Mouse (Mus musculus): Measurements from ENCODE around the gene Tmem136. TPM values are rescaled to one million over a fixed set of nuclear protein-coding genes. Genes with fewer than 3 reads are reported as not detected.
A peak's percentile ranks its signal among the peaks of the same experiment; 100 is the strongest.

Gene Tmem136
- polyA plus RNA-seq, 1 experiment: 0.80 TPM

- H3K36me3 ChIP-seq (ENCODE audit: control insufficient read depth, insufficient read depth, low read length): no peaks in the 10 kb centered on the region
- no peak overlapping the region for H3K4me3 ChIP-seq (ENCODE audit: control insufficient read depth, low read depth, low read length)
- no peaks in the 10 kb centered on the region for H3K27me3 ChIP-seq (ENCODE audit: control insufficient read depth, insufficient read depth, low read length)
- H3K4me1 ChIP-seq (ENCODE audit: control insufficient read depth, insufficient read depth, low read length): no peaks in the 10 kb centered on the region; the same call in 1 of the 2 replicates
- TF ChIP-seq POLR2A (IDR thresholded peaks at IDR 0.05; ENCODE audit: control insufficient read depth, low read depth, low read length): no peak
- TF ChIP-seq CTCF (IDR thresholded peaks at IDR 0.05; ENCODE audit: control insufficient read depth, insufficient read depth, insufficient replicate concordance, low read depth, low read length): no peak
- no peak overlapping the region for H3K27ac ChIP-seq (ENCODE audit: control insufficient read depth, insufficient read depth, low read depth, low read length)
Observed at GRCm38 (mm10) chr9:43144206-43144810, 27.9 kb upstream of the Tmem136 start.

GRCm38 (mm10) chr9:43141839-43142238 is 25.5 kb upstream of the Tmem136 start:
- H3K4me1 ChIP-seq (ENCODE audit: control insufficient read depth, insufficient read depth, low read length): no peaks in the 10 kb centered on the region; the same call in 1 of the 2 replicates
- no peaks in the 10 kb centered on the region for H3K27me3 ChIP-seq (ENCODE audit: control insufficient read depth, insufficient read depth, low read length)
- no peak overlapping the region for H3K27ac ChIP-seq (ENCODE audit: control insufficient read depth, insufficient read depth, low read depth, low read length)
- TF ChIP-seq CTCF (IDR thresholded peaks at IDR 0.05; ENCODE audit: control insufficient read depth, insufficient read depth, insufficient replicate concordance, low read depth, low read length): peak; percentile 50; the same call in 1 of the 2 replicates
- no peak for TF ChIP-seq POLR2A (IDR thresholded peaks at IDR 0.05; ENCODE audit: control insufficient read depth, low read depth, low read length)
- H3K4me3 ChIP-seq (ENCODE audit: control insufficient read depth, low read depth, low read length): no peak overlapping the region
- no peaks in the 10 kb centered on the region for H3K36me3 ChIP-seq (ENCODE audit: control insufficient read depth, insufficient read depth, low read length)

- H3K36me3 ChIP-seq (ENCODE audit: control insufficient read depth, insufficient read depth, low read length): no peaks in the 10 kb centered on the region
- H3K27me3 ChIP-seq (ENCODE audit: control insufficient read depth, insufficient read depth, low read length): no peaks in the 10 kb centered on the region
- H3K4me3 ChIP-seq (ENCODE audit: control insufficient read depth, low read depth, low read length): no peak overlapping the region
- TF ChIP-seq CTCF (IDR thresholded peaks at IDR 0.05; ENCODE audit: control insufficient read depth, insufficient read depth, insufficient replicate concordance, low read depth, low read length) (no peak), POLR2A (IDR thresholded peaks at IDR 0.05; ENCODE audit: control insufficient read depth, low read depth, low read length) (no peak)
- no peak overlapping the region for H3K27ac ChIP-seq (ENCODE audit: control insufficient read depth, insufficient read depth, low read depth, low read length)
- peaks cover 4% of the 10 kb centered on the region for H3K4me1 ChIP-seq (ENCODE audit: control insufficient read depth, insufficient read depth, low read length)
Observed at GRCm38 (mm10) chr9:43133525-43133924, 17.2 kb upstream of the Tmem136 start.

GRCm38 (mm10) chr9:43132380-43132779 is 16.0 kb upstream of the Tmem136 start:
- H3K4me3 ChIP-seq (ENCODE audit: control insufficient read depth, low read depth, low read length): no peak overlapping the region
- H3K4me1 ChIP-seq (ENCODE audit: control insufficient read depth, insufficient read depth, low read length): peaks cover 4% of the 10 kb centered on the region
- H3K36me3 ChIP-seq (ENCODE audit: control insufficient read depth, insufficient read depth, low read length): no peaks in the 10 kb centered on the region
- H3K27ac ChIP-seq (ENCODE audit: control insufficient read depth, insufficient read depth, low read depth, low read length): no peak overlapping the region
- H3K27me3 ChIP-seq (ENCODE audit: control insufficient read depth, insufficient read depth, low read length): no peaks in the 10 kb centered on the region
- TF ChIP-seq POLR2A (IDR thresholded peaks at IDR 0.05; ENCODE audit: control insufficient read depth, low read depth, low read length): no peak
- TF ChIP-seq CTCF (IDR thresholded peaks at IDR 0.05; ENCODE audit: control insufficient read depth, insufficient read depth, insufficient replicate concordance, low read depth, low read length): no peak

- Histone ChIP-seq H3K4me3 (ENCODE audit: control insufficient read depth, low read depth, low read length) (no peak overlapping the region), H3K27me3 (ENCODE audit: control insufficient read depth, insufficient read depth, low read length) (no peaks in the 10 kb centered on the region), H3K36me3 (ENCODE audit: control insufficient read depth, insufficient read depth, low read length) (no peaks in the 10 kb centered on the region), H3K27ac (ENCODE audit: control insufficient read depth, insufficient read depth, low read depth, low read length) (no peak overlapping the region), H3K4me1 (ENCODE audit: control insufficient read depth, insufficient read depth, low read length) (peaks cover 4% of the 10 kb centered on the region)
- TF ChIP-seq CTCF (IDR thresholded peaks at IDR 0.05; ENCODE audit: control insufficient read depth, insufficient read depth, insufficient replicate concordance, low read depth, low read length): no peak
- TF ChIP-seq POLR2A (IDR thresholded peaks at IDR 0.05; ENCODE audit: control insufficient read depth, low read depth, low read length): no peak
Observed at GRCm38 (mm10) chr9:43131940-43132339, 15.6 kb upstream of the Tmem136 start.

- no peak overlapping the region for H3K27ac ChIP-seq (ENCODE audit: control insufficient read depth, insufficient read depth, low read depth, low read length)
- no peaks in the 10 kb centered on the region for H3K36me3 ChIP-seq (ENCODE audit: control insufficient read depth, insufficient read depth, low read length)
- H3K27me3 ChIP-seq (ENCODE audit: control insufficient read depth, insufficient read depth, low read length): no peaks in the 10 kb centered on the region
- H3K4me1 ChIP-seq (ENCODE audit: control insufficient read depth, insufficient read depth, low read length): peaks cover 4% of the 10 kb centered on the region
- H3K4me3 ChIP-seq (ENCODE audit: control insufficient read depth, low read depth, low read length): no peak overlapping the region
- TF ChIP-seq POLR2A (IDR thresholded peaks at IDR 0.05; ENCODE audit: control insufficient read depth, low read depth, low read length): no peak
- peak; percentile 30; the same call in 1 of the 2 replicates for TF ChIP-seq CTCF (IDR thresholded peaks at IDR 0.05; ENCODE audit: control insufficient read depth, insufficient read depth, insufficient replicate concordance, low read depth, low read length)
Observed at GRCm38 (mm10) chr9:43130684-43131083, 14.3 kb upstream of the Tmem136 start.

GRCm38 (mm10) chr9:43127101-43127787 is 10.9 kb upstream of the Tmem136 start:
- 0 out of 2 replicates have a peak overlapping the region, but pooled peaks have one; percentile 5 for H3K27ac ChIP-seq (ENCODE audit: control insufficient read depth, insufficient read depth, low read depth, low read length)
- no peaks in the 10 kb centered on the region for H3K36me3 ChIP-seq (ENCODE audit: control insufficient read depth, insufficient read depth, low read length)
- no peak overlapping the region for H3K4me3 ChIP-seq (ENCODE audit: control insufficient read depth, low read depth, low read length)
- no peaks in the 10 kb centered on the region for H3K27me3 ChIP-seq (ENCODE audit: control insufficient read depth, insufficient read depth, low read length)
- TF ChIP-seq POLR2A (IDR thresholded peaks at IDR 0.05; ENCODE audit: control insufficient read depth, low read depth, low read length) (no peak), CTCF (IDR thresholded peaks at IDR 0.05; ENCODE audit: control insufficient read depth, insufficient read depth, insufficient replicate concordance, low read depth, low read length) (no peak)
- peaks cover 4% of the 10 kb centered on the region for H3K4me1 ChIP-seq (ENCODE audit: control insufficient read depth, insufficient read depth, low read length)

Measured in testis, adult 2 months (tissue).